In genomic region chr19:10013913-10014312, GRCm38 (mm10) we compare ENCODE assay signal across 10 mouse cellular contexts. TPM values are rescaled to one million over a fixed set of nuclear protein-coding genes. Genes with fewer than 3 reads are reported as not detected.
A peak's percentile ranks its signal among the peaks of the same experiment; 100 is the strongest.
DNase-seq lines count a peak whose midpoint lies in the region; ATAC-seq and TF ChIP-seq lines count a peak whose summit lies in the region.
"Had no signal": no experiment of that assay in that cellular context is flagged by ENCODE, and none has a peak within 500 bp of the region (broad histone marks: within the 10 kb centered on the region; RNA-seq: fewer than 3 reads in every experiment).

No protein-coding gene starts in this region.

- H3K27ac ChIP-seq in lung, embryonic 14.5 days (ENCODE audit: low read depth), result peak overlapping the region; percentile 88
- H3K27ac ChIP-seq in intestine, embryonic 15.5 days, result peak overlapping the region; percentile 91

- 37% methylated on average over 5 of the region's 5 CpGs for WGBS in lung, embryonic 14.5 days
- 20% methylated on average over 5 of the region's 5 CpGs for WGBS in intestine, embryonic 15.5 days

- H3K4me1 ChIP-seq in lung, embryonic 14.5 days (ENCODE audit: insufficient read depth), result peaks cover 11% of the 10 kb centered on the region; the same call in 1 of the 2 replicates
- peaks cover 37% of the 10 kb centered on the region for H3K4me1 ChIP-seq in intestine, embryonic 15.5 days (replicated peaks)

- no peak overlapping the region for H3K9ac ChIP-seq in lung, embryonic 14.5 days
- H3K9ac ChIP-seq in intestine, embryonic 15.5 days, result no peak overlapping the region

- H3K4me3 ChIP-seq in lung, embryonic 14.5 days (ENCODE audit: low read depth, low read length), result no peak overlapping the region
- no peak overlapping the region for H3K4me3 ChIP-seq in intestine, embryonic 15.5 days (replicated peaks)

- intact Hi-C loops in left cerebral cortex, postnatal 25 days (cut with DNase I), result no loop called here

- ATAC-seq in lung, embryonic 14.5 days (ENCODE audit: insufficient read depth), result no peak
- no peak for ATAC-seq in intestine, embryonic 15.5 days
- ATAC-seq: forebrain, embryonic 16.5 days had no signal

- no peak for TF ChIP-seq CTCF in lung, embryonic 14.5 days (IDR thresholded peaks at IDR 0.05; ENCODE audit: low read depth)

- peak overlapping the region; percentile 11; the same call in 1 of the 2 replicates for H3K4me2 ChIP-seq in lung, embryonic 14.5 days
- H3K4me2 ChIP-seq in intestine, embryonic 15.5 days (replicated peaks), result 0 out of 2 replicates have a peak overlapping the region, but pooled peaks have one; percentile 5

- H3K36me3 ChIP-seq in lung, embryonic 14.5 days (ENCODE audit: insufficient read depth), result no peaks in the 10 kb centered on the region
- no peaks in the 10 kb centered on the region for H3K36me3 ChIP-seq in intestine, embryonic 15.5 days

- H3K9me3 ChIP-seq in lung, embryonic 14.5 days (ENCODE audit: low read depth, low read length), result no peaks in the 10 kb centered on the region
- no peaks in the 10 kb centered on the region for H3K9me3 ChIP-seq in intestine, embryonic 15.5 days

- no peaks in the 10 kb centered on the region for H3K27me3 ChIP-seq in lung, embryonic 14.5 days (ENCODE audit: insufficient read depth, low read length)
- H3K27me3 ChIP-seq in intestine, embryonic 15.5 days (replicated peaks), result no peaks in the 10 kb centered on the region

- no peak for DNase-seq in lung, embryonic 14.5 days
- DNase-seq in lung, adult 18-20 months, result no peak
- peak; percentile 59 for DNase-seq in gastrocnemius, adult 18-20 months (ENCODE audit: low spot score)
- peak; percentile 38 to 47 for DNase-seq in spleen, postnatal 36 days (ENCODE audit: low spot score in 2 of 2)
- no peak for DNase-seq in left cerebral cortex, postnatal 25 days (ENCODE audit: low spot score in 2 of 2)
- DNase-seq in frontal cortex, postnatal 25 days (ENCODE audit: low spot score in 2 of 2), result no peak
- no peak for DNase-seq in thymus, postnatal 10 days (ENCODE audit: low spot score in 2 of 2)

RNA-seq across cellular contexts. Expression of gene Rab3il1, which starts 12.4 kb away (rescaled TPM):
- 30.9 and 34.0 TPM in 2 replicates for polyA plus RNA-seq in lung, embryonic 14.5 days (2014; fragmentation: Nextera tagmentation; extraction: Ambion mirVana)
- total RNA-seq in gastrocnemius, adult 18-20 months (2021), result 1 to 10 TPM; 3.0 to 4.5 TPM
- 34.7 and 35.0 TPM in 2 replicates for polyA plus RNA-seq in intestine, embryonic 15.5 days (2015; fragmentation: Nextera tagmentation; extraction: Ambion mirVana)
- total RNA-seq in left cerebral cortex, postnatal 25 days (2021), result 1 to 10 TPM; 9.4 to 9.5 TPM

RNA-seq across cellular contexts. Expression of gene Best1, which starts 12.5 kb away (rescaled TPM):
- polyA plus RNA-seq in lung, embryonic 14.5 days (2014; fragmentation: Nextera tagmentation; extraction: Ambion mirVana), result 1.0 and 1.4 TPM in 2 replicates
- under 1 TPM; 0.11 to 0.24 TPM for total RNA-seq in gastrocnemius, adult 18-20 months (2021)
- polyA plus RNA-seq in intestine, embryonic 15.5 days (2015; fragmentation: Nextera tagmentation; extraction: Ambion mirVana), result 0.50 and 0.58 TPM in 2 replicates
- total RNA-seq in left cerebral cortex, postnatal 25 days (2021), result under 1 TPM; 0.78 to 0.83 TPM
- total RNA-seq: MEL had no signal

RNA-seq across cellular contexts. Expression of gene Fads3, which starts 27.5 kb away (rescaled TPM):
- polyA plus RNA-seq in lung, embryonic 14.5 days (2014; fragmentation: Nextera tagmentation; extraction: Ambion mirVana), result 31.1 and 38.8 TPM in 2 replicates
- total RNA-seq in gastrocnemius, adult 18-20 months (2021), result 1 to 10 TPM; 2.2 to 5.7 TPM
- 15.1 and 16.3 TPM in 2 replicates for polyA plus RNA-seq in intestine, embryonic 15.5 days (2015; fragmentation: Nextera tagmentation; extraction: Ambion mirVana)
- 10 to 100 TPM; 31.1 to 31.5 TPM for total RNA-seq in left cerebral cortex, postnatal 25 days (2021)

RNA-seq across cellular contexts. Expression of gene Fth1, which starts 33.5 kb away (rescaled TPM):
- 1,651 and 1,692 TPM in 2 replicates for polyA plus RNA-seq in lung, embryonic 14.5 days (2014; fragmentation: Nextera tagmentation; extraction: Ambion mirVana)
- 1,000 to 10,000 TPM; 2,098 to 2,234 TPM for total RNA-seq in gastrocnemius, adult 18-20 months (2021)
- 1,893 and 1,941 TPM in 2 replicates for polyA plus RNA-seq in intestine, embryonic 15.5 days (2015; fragmentation: Nextera tagmentation; extraction: Ambion mirVana)
- 1,000 to 10,000 TPM; 2,053 to 2,068 TPM for total RNA-seq in left cerebral cortex, postnatal 25 days (2021)

Comparison
In these comparisons a context has a peak if more than half of its experiments do, and no peak if none do; other contexts are left out.
1. DNase-seq: peak in gastrocnemius, adult 18-20 months (single experiment) and spleen, postnatal 36 days (2 of 2); none in lung, embryonic 14.5 days (single experiment), lung, adult 18-20 months (0 of 2), left cerebral cortex, postnatal 25 days (0 of 2), frontal cortex, postnatal 25 days (0 of 2) and thymus, postnatal 10 days (0 of 2).
2. RNA of gene Fads3, which starts 27.5 kb away (total RNA-seq): 31.1 to 31.5 TPM in left cerebral cortex, postnatal 25 days; 2.2 to 5.7 TPM in gastrocnemius, adult 18-20 months; every median in the first group is over 4 times any median in the second.